Mouse (Mus musculus) spleen, postnatal 10 days (tissue): ENCODE measurements at regions not wholly inside any gene's neighbourhood (a gene's known extent, or its start where the extent isn't known, plus 50 kb on each side); places are given as distances from the start of the nearest gene placed in this dataset.

Experiments used
- DNase-seq, 2 experiments: peaks; one replicate each; pipeline ENCODE4 v3.0.0; 2021 to 2022; ENCODE audit warnings: low spot score in 2 of 2

GRCm38 (mm10) chr15:33780960-33781359 lies 576.7 kb downstream of the 9430069I07Rik start:
- DNase-seq, result no peak

GRCm38 (mm10) chr15:33759496-33759895 lies 598.2 kb downstream of the 9430069I07Rik start:
- DNase-seq, result no peak

- no peak for DNase-seq
Observed at GRCm38 (mm10) chr15:33758771-33759170, 598.9 kb downstream of the 9430069I07Rik start.
